Mouse (Mus musculus) forebrain, embryonic 13.5 days (tissue): ENCODE measurements around the gene Oxsr1. TPM values are rescaled to one million over a fixed set of nuclear protein-coding genes. Genes with fewer than 3 reads are reported as not detected.
"Not testable (repeated sequence)": the region's sequence is repeated elsewhere in the genome, so short reads cannot be mapped to it uniquely, and the experiment has no call there.

Source experiments
- ATAC-seq: fragments of 200-750 bp; cut with Nextera tagmentation; 2 replicates; pipeline ENCODE4 v1.8.0; 2017
- H3K27ac ChIP-seq: fragments of 300-500 bp; sonication (generic); 2 replicates; pipeline ENCODE4 v1.5.1; 2015; ENCODE audit warnings: inconsistent platforms, mild to moderate bottlenecking, moderate library complexity
- H3K27me3 ChIP-seq: fragments of 300-500 bp; sonication (generic); 2 replicates; pipeline ENCODE4 v1.6.1; 2015; ENCODE audit warnings: mild to moderate bottlenecking, inconsistent platforms
- H3K36me3 ChIP-seq: fragments of 300-500 bp; sonication (generic); 2 replicates; pipeline ENCODE4 v1.6.1; 2015; ENCODE audit warnings: mild to moderate bottlenecking, inconsistent platforms; ENCODE audit not compliant: poor library complexity, severe bottlenecking
- H3K4me1 ChIP-seq: fragments of 300-500 bp; sonication (generic); 2 replicates; pipeline ENCODE4 v1.6.1; 2015; ENCODE audit warnings: inconsistent platforms
- H3K4me2 ChIP-seq: fragments of 300-500 bp; sonication (generic); 2 replicates; pipeline ENCODE4 v1.6.1; 2015; ENCODE audit warnings: inconsistent platforms, mild to moderate bottlenecking, moderate library complexity
- H3K4me3 ChIP-seq: fragments of 300-500 bp; sonication (generic); 2 replicates; pipeline ENCODE4 v1.5.1; 2015; ENCODE audit warnings: mild to moderate bottlenecking, inconsistent platforms
- H3K9ac ChIP-seq: fragments of 300-500 bp; sonication (generic); 2 replicates; pipeline ENCODE4 v1.6.1; 2015; ENCODE audit warnings: mild to moderate bottlenecking, inconsistent platforms
- H3K9me3 ChIP-seq: fragments of 300-500 bp; sonication (generic); replicated peaks from 2 replicates; pipeline ENCODE4 v1.6.1; 2016; ENCODE audit warnings: inconsistent platforms
- WGBS: fragments of 180-500 bp; shearing (Covaris S2); methylation state at CpG from one replicate; pipeline ENCODE4 v1.1.7; 2015; 5-methylcytosine and 5-hydroxymethylcytosine counted together
- polyA plus RNA-seq: library from polyadenylated mRNA; unstranded; fragments of >200 nt; fragmentation: Nextera tagmentation; extraction: Ambion mirVana; gene quantifications from 2 replicates; pipeline ENCODE4 v1.2.1, GENCODE M21; 2015

Gene Oxsr1
- polyA plus RNA-seq, 1 experiment from 2014 or later = 13.0 TPM

DNA sequence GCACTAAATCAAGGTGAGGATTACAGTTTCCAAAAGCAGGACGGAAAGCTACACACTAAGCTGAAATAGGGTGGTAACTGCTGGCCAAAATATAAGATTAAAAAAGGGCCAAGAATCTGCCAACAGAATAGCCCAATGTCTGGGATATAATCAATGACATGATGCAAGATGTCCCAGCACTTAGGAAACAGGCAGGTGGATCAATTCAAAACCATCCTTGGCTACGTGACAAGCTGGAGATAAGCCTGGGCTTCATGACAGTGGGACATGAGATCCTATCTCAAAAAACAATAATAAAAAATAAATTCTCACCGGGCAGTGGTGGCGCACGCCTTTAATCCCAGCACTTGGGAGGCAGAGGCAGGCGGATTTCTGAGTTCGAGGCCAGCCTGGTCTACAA is 16.4 kb downstream of the Oxsr1 start:
- Histone ChIP-seq H3K27me3 (no peaks in the 10 kb centered on the region), H3K36me3 (peaks cover 28% of the 10 kb centered on the region), H3K4me1 (no peaks in the 10 kb centered on the region; the same call in 1 of the 2 replicates), H3K4me3 (no peak overlapping the region), H3K9me3 (no peaks in the 10 kb centered on the region), H3K27ac (no peak overlapping the region), H3K9ac (no peak overlapping the region), H3K4me2 (no peak overlapping the region)
- no peak for ATAC-seq
- 98% methylated on average over 7 of the region's 7 CpGs for WGBS

DNA sequence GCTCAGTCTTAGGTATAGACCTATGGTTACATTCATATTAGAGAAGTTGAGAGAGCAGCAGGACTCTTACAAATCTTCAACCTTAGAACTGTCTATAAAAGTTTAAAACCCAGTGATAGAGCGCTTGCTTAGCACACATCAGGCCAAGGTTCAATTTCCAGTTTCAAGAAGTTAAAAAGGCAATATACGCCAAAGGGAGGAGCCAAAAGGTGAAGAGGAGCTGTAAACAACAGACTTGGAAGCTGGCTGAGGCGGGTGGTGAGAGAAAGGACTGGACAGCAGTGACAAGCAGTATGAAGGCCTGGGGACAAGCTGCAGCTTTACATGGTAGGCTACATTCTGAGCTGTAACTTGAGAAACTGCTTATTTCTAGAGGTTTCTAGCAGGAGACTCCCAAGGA is 23.7 kb downstream of the Oxsr1 start:
- Histone ChIP-seq H3K27me3 (no peaks in the 10 kb centered on the region), H3K4me3 (no peak overlapping the region), H3K36me3 (peaks cover 29% of the 10 kb centered on the region), H3K4me1 (no peaks in the 10 kb centered on the region), H3K27ac (no peak overlapping the region), H3K9ac (no peak overlapping the region), H3K4me2 (no peak overlapping the region), H3K9me3 (no peaks in the 10 kb centered on the region)
- ATAC-seq = no peak
- WGBS = 84% methylated on average over 3 of the region's 3 CpGs

DNA sequence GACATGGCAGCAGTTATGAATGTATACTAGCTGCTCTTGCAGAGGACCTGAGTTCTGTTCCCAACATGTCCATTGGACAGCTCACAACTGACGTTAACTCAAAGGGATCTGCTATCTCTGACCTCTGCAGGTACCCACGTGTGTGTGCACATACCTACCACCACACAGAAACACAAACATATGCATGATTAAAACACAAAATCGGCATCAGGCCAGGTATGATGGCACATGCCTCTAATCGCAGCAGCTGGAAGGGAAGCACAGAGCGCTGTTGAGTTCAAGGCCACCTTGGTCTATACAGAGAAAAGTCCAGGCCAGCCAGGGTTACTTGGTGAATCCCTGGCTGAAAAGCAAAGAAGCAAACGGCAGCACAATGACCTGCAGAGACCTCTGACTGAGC is 24.5 kb downstream of the Oxsr1 start:
- Histone ChIP-seq H3K4me3 (no peak overlapping the region), H3K4me2 (no peak overlapping the region), H3K27ac (no peak overlapping the region), H3K9me3 (no peaks in the 10 kb centered on the region), H3K4me1 (no peaks in the 10 kb centered on the region), H3K36me3 (peaks cover 21% of the 10 kb centered on the region), H3K9ac (no peak overlapping the region), H3K27me3 (no peaks in the 10 kb centered on the region)
- WGBS = 85% methylated on average over 6 of the region's 6 CpGs
- ATAC-seq = no peak

DNA sequence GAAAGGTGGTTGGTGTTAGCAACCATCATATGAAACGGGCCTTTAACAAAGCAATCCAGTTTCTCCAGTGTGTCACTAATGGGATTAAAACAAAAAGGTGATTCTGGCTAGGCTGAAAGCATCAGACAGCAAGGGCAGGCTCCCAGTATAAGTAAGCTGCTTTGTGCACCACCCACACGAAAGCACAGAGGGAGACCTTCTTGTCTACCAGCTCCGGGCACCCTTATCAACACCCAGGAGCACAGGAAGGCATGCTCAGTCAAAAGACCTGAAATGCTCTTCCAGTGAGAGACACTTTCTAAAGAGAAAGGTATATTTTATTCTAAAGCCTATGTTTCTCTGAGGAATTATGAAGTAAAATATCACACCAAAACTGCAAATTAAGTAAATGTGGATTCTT is 31.4 kb downstream of the Oxsr1 start:
- H3K36me3 ChIP-seq = peaks cover 24% of the 10 kb centered on the region
- no peak overlapping the region for H3K9ac ChIP-seq
- no peaks in the 10 kb centered on the region for H3K9me3 ChIP-seq
- H3K4me1 ChIP-seq = no peaks in the 10 kb centered on the region
- no peak overlapping the region for H3K27ac ChIP-seq
- H3K4me3 ChIP-seq = no peak overlapping the region
- WGBS = 72% methylated on average over 3 of the region's 3 CpGs
- H3K27me3 ChIP-seq = no peaks in the 10 kb centered on the region
- ATAC-seq = no peak
- no peak overlapping the region for H3K4me2 ChIP-seq

DNA sequence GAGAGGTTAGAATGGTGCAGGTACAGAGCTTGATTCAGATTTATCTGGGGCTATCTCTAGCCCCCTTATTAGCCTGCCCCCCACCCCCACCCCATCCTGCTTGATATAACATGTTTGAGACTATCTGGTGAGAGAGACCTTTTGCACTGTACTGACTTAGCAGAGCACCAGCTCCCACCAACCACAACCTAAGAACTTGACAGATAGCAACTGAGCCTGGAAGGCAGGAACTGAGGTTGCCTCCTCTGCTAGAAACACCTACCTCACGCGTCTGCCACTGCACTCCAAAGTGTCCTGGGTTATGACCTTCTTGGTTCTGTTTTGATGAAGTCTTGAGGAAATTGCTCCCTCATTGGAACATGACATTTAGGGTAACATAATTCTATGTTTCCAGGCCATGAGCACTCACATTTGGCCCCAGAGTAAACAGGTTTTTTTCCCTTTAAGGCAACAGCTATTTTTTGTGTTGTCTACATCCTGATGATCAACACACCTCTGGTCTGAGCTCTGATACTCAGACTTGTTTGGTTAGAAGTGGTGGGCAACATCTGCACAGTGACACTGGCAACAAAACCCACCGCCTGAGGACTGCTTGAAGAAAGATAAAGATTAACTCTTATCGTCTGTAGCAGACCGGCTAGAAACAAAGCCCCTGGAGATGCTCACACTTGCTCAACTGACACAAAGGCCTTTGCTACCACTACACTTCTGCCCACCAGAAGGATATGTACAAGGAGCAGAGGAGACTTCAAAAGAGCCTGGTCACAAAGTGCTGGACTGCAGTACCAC is 41.1 kb downstream of the Oxsr1 start:
- H3K9ac ChIP-seq = no peak overlapping the region
- H3K27me3 ChIP-seq = no peaks in the 10 kb centered on the region
- no peaks in the 10 kb centered on the region for H3K9me3 ChIP-seq
- no peak overlapping the region for H3K4me3 ChIP-seq
- ATAC-seq = no peak
- H3K36me3 ChIP-seq = peaks cover 30% of the 10 kb centered on the region
- H3K4me2 ChIP-seq = no peak overlapping the region
- H3K27ac ChIP-seq = no peak overlapping the region
- 97% methylated on average over 5 of the region's 5 CpGs for whole genome bisulfite sequencing
- peaks cover 6% of the 10 kb centered on the region; the same call in 1 of the 2 replicates for H3K4me1 ChIP-seq

DNA sequence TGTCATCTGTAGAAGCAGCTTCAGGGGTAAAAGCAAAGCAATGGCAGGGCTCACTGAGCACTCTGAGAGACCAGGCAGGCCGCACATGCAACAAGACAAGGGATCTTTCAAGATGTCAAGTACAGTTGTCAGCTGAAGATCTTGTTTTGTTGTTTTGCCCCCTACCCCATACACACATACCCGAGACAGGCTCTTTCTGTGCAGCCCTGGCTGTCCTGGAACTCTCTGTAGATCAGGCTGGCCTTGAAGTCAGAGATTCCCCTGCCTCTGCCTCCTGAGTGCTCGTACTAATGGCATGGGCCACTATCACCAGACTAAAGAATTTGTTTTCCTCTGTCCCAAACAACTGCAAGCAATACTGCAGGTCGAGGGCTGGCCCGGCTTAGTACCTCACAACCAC is 44.2 kb downstream of the Oxsr1 start:
- no peak overlapping the region for H3K27ac ChIP-seq
- H3K4me3 ChIP-seq = no peak overlapping the region
- peaks cover 24% of the 10 kb centered on the region for H3K36me3 ChIP-seq
- H3K4me2 ChIP-seq = no peak overlapping the region
- peaks cover 6% of the 10 kb centered on the region; the same call in 1 of the 2 replicates for H3K4me1 ChIP-seq
- ATAC-seq = no peak
- WGBS = 92% methylated on average over 5 of the region's 5 CpGs
- H3K27me3 ChIP-seq = no peaks in the 10 kb centered on the region
- no peaks in the 10 kb centered on the region for H3K9me3 ChIP-seq
- no peak overlapping the region for H3K9ac ChIP-seq

DNA sequence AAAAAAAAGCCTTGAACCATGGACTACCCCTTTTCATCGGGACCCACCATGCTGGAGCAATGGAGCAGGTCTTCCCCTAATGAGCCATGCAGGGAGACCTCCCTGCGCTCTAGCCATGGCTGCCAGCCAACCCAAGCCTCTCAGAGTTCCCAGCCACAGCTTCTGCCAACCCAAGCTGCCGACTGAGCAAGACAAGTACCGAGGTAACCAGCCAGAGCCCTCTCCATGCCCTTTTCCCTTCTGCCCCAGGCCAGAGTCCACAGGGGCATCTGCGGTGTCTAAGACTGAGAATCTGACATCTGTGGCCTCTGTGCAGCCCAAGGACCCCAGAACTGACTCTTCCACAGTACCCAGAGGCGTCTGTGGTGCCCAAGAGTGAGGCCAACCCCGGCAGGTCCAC is 45.9 kb downstream of the Oxsr1 start:
- peak overlapping the region; percentile 31 for H3K27ac ChIP-seq
- H3K36me3 ChIP-seq = peaks cover 19% of the 10 kb centered on the region
- no peaks in the 10 kb centered on the region for H3K9me3 ChIP-seq
- 76% methylated on average over 7 of the region's 7 CpGs for WGBS
- peaks cover 6% of the 10 kb centered on the region; the same call in 1 of the 2 replicates for H3K4me1 ChIP-seq
- H3K27me3 ChIP-seq = no peaks in the 10 kb centered on the region
- H3K9ac ChIP-seq = no peak overlapping the region
- 0 out of 2 replicates have a peak, but pooled peaks have one; percentile 24 for ATAC-seq
- H3K4me2 ChIP-seq = no peak overlapping the region
- no peak overlapping the region for H3K4me3 ChIP-seq

DNA sequence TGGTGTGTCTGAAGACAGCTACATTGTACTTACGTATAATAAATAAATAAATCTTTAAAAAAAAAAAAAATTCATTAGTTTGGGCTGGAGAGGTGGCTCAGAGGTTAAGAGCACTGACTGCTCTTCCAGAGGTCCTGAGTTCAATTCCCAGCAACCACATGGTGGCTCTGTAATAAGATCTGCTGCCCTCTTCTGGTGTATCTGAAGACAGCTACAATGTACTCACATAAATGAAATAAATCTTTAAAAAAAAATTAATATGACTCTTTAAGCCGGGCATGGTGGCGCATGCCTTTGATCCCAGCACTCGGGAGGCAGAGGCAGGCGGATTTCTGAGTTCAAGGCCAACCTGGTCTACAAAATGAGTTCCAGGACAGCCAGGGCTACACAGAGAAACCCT is 47.4 kb downstream of the Oxsr1 start:
- H3K36me3 ChIP-seq = peaks cover 18% of the 10 kb centered on the region; the same call in 1 of the 2 replicates
- not testable (repeated sequence) for H3K27me3 ChIP-seq, ATAC-seq, H3K4me2 ChIP-seq, H3K4me3 ChIP-seq, H3K27ac ChIP-seq, H3K9me3 ChIP-seq, H3K4me1 ChIP-seq, H3K9ac ChIP-seq
- 100% methylated on average over 5 of the region's 5 CpGs for WGBS

DNA sequence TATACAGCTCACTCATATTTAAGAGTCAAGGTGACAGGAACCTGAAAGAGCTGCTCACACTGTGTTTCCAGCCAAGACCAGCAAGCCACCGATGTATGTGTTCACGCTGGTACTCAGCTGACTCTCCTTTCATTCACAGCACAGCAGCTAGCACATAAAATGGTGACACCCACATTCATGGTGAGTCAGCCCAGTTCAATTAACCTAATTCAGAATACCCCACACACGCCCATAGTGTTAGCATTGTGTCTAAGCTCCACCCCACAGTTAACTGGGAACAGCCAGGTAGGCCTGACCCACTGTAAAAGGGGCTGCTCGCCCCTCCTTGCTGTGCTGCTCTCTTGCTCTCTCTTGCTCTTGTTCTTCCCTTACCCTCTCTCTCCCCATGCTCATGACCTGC is 50.7 kb downstream of the Oxsr1 start:
- no peak overlapping the region for H3K4me3 ChIP-seq
- no peak overlapping the region for H3K4me2 ChIP-seq
- peaks cover 33% of the 10 kb centered on the region for H3K36me3 ChIP-seq
- H3K27me3 ChIP-seq = no peaks in the 10 kb centered on the region
- H3K27ac ChIP-seq = no peak overlapping the region
- peaks cover 4% of the 10 kb centered on the region; the same call in 1 of the 2 replicates for H3K4me1 ChIP-seq
- no peak for ATAC-seq
- H3K9me3 ChIP-seq = no peaks in the 10 kb centered on the region
- WGBS = 77% methylated on average over 4 of the region's 4 CpGs
- H3K9ac ChIP-seq = no peak overlapping the region

DNA sequence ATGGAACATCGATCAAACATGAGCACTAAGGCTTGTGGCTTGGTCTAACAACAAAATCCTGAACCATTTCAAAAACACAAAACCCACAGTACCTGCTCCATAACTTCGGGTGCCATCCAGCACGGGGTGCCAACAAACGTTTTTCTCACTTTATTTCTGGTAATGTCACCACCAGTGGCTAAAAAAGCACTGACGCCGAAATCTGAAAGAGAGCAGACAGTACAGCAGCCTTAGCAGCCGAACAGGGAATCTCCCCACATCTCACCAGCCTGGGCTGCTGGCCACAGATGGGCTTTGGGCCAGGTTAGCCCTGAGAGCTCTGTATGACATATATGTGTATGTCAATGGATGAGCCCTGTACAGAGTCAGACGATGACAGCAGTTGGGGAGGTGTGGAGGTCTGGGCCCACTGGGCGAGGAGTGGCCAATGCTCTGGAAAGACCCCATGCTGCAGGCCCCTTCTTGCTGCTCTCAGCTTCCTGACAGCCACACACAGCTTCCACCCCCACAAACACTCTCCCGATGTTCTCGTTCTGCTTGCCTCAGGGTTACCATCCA is 53.6 kb downstream of the Oxsr1 start:
- H3K9me3 ChIP-seq = no peaks in the 10 kb centered on the region
- H3K36me3 ChIP-seq = peaks cover 54% of the 10 kb centered on the region

DNA sequence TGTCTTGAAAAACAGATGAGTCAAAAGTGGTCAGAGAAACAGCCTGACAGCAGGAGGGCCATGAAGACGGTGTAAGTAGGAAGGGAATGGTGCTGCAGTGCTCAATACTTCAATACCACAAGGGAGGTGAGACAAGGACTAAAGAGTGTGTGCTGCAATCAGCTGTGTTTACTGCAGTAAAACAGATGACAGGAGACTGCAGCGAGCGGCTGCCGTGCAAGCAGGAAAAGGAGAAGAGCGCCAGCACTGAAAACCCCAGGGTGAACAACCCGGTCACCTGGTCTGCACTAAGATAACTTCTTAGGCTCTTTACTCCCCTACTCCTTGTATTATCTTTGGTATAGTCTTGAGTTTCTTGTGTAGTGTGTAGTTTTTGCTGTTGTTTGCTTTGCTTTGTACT is 54.1 kb downstream of the Oxsr1 start:
- Histone ChIP-seq H3K4me3 (no peak overlapping the region), H3K27me3 (no peaks in the 10 kb centered on the region), H3K4me2 (no peak overlapping the region), H3K9ac (no peak overlapping the region), H3K9me3 (no peaks in the 10 kb centered on the region), H3K4me1 (no peaks in the 10 kb centered on the region), H3K36me3 (peaks cover 56% of the 10 kb centered on the region), H3K27ac (no peak overlapping the region)
- no peak for ATAC-seq
- WGBS = 94% methylated on average over 6 of the region's 6 CpGs

More for the DNA sequence above, 53.6 kb downstream of the Oxsr1 start:
- Histone ChIP-seq H3K27me3 (no peaks in the 10 kb centered on the region), H3K4me3 (no peak overlapping the region), H3K4me1 (no peaks in the 10 kb centered on the region), H3K4me2 (no peak overlapping the region), H3K9ac (no peak overlapping the region), H3K27ac (no peak overlapping the region)
- WGBS = 95% methylated on average over 11 of the region's 11 CpGs
- ATAC-seq = no peak

DNA sequence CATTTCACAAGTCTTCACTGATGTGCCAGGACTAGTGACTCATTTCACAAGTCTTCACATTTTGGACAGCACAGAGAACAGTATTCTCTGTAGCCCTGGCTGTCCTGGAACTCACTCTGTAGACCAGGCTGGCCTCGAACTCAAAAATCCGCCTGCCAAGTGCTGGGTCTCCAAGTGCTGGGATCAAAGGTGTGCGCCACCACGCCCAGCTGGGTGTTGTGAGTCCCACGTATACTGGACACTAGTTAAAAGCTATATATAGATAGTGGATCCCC is 56.2 kb downstream of the Oxsr1 start:
- H3K4me2 ChIP-seq, H3K4me3 ChIP-seq, H3K4me1 ChIP-seq, ATAC-seq, H3K27ac ChIP-seq, H3K27me3 ChIP-seq, H3K9ac ChIP-seq, H3K9me3 ChIP-seq: not testable (repeated sequence)
- 97% methylated on average over 5 of the region's 5 CpGs for WGBS
- peaks cover 56% of the 10 kb centered on the region for H3K36me3 ChIP-seq
